Mouse (Mus musculus) small intestine, adult 2 months (tissue): Measurements from ENCODE around the gene M1ap.

Experiments
- CTCF ChIP-seq: fragments of 200-500 bp; IDR thresholded peaks from 2 replicates; pipeline ENCODE4 v1.5.1; 2012; ENCODE audit warnings: low read depth, mild to moderate bottlenecking, control low read depth, inconsistent platforms, low read length, moderate library complexity, mixed read lengths; ENCODE audit not compliant: insufficient replicate concordance, insufficient read length; ENCODE audit errors: extremely low read depth
- POLR2A ChIP-seq: fragments of 200-500 bp; IDR thresholded peaks from 2 replicates; pipeline ENCODE4 v1.6.1; 2012; ENCODE audit warnings: low read depth, mild to moderate bottlenecking, control low read depth, inconsistent platforms, low read length, moderate library complexity

DNA sequence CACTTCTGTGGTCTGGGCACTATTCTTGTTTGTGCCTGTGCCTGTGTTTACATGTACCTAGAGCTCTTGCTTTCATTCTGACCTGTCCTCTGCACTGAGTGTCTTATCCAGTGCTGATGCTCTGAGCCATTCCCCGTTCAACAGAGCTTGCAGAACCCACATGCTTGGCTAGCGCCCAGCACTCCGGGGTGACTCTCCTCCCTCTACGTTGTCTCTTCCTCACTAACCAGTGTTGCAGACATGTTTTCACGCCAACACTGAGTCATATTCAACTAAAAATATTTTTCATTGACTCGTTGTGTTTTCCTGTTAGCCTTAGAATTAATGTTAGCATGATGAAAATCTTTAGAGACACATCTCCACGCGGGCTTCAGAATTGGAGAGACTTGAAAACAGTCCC lies 38.7 kb upstream of the M1ap start:
- TF ChIP-seq POLR2A = no peak
- TF ChIP-seq CTCF = no peak
